Mouse (Mus musculus) adrenal gland (tissue): ENCODE results near the gene Pnn.
"Not testable (repeated sequence)": the region's sequence is repeated elsewhere in the genome, so short reads cannot be mapped to it uniquely, and the experiment has no call there.

Experiments used
- intact Hi-C: fragments of 180-260 bp; cut with DNase I; formaldehyde crosslinking; loops from one replicate; pipeline ENCODE4 v1.15.1; 2025
- long read RNA-seq, 2 experiments: library from polyadenylated mRNA; unstranded; transcript quantifications; one replicate each; pipeline ENCODE4 v2.0.0; 2020; ENCODE audit warnings: borderline replicate concordance in 1 of 2; ENCODE audit not compliant: insufficient replicate concordance in 1 of 2

The Pnn gene
- long read RNA-seq, experiment 1, transcript Pnn-201 (9 exons, 3,485 nt), result major isoform, 28 of 37 reads
- long read RNA-seq, experiment 1, partial matches to known transcripts, result 4 of 37 reads
- long read RNA-seq, experiment 1, other reads (novel, unspliced or antisense), result 4 of 37 reads
- long read RNA-seq, experiment 2, transcript Pnn-201 (9 exons, 3,485 nt), result major isoform, 48 of 65 reads
- long read RNA-seq, experiment 2, partial matches to known transcripts, result 10 of 65 reads
- long read RNA-seq, experiment 2, other reads (novel, unspliced or antisense), result 4 of 65 reads

GRCm38 (mm10) chr12:59066448-59067077 lies at the start of gene Pnn:
TSS of gene Pnn (plus strand) at chr12:59066884.
- intact Hi-C loops, result loop anchor here (5.0 kb wide), 2 partner anchors 66 to 151 kb away; partner anchors contain the start of gene Fbxo33

DNA sequence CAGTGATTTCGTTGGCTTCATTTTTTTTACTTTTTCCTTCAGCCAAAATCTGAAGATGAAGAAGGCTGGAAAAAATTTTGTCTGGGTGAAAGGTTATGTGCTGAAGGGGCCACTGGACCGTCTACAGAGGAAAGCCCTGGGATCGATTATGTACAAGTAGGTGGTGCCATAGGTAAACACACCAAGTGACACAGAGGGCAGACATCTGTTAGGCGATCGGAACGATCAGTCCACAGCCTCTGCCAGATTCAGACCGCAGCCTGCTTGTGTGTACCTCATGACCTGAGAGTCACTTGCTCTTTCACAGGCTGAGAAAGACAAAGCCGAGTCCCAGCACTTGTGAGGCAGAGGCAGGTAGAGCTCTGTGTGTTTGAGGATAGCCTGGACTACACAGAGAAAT lies 48.7 kb upstream of the Pnn start:
- intact Hi-C loops, result no loop called here

- intact Hi-C loops, result no loop called here
Measured at GRCm38 (mm10) chr12:59019891-59020290, 46.8 kb upstream of the Pnn start.

GRCm38 (mm10) chr12:59021306-59021705 lies 45.4 kb upstream of the Pnn start:
- intact Hi-C loops, result no loop called here

DNA sequence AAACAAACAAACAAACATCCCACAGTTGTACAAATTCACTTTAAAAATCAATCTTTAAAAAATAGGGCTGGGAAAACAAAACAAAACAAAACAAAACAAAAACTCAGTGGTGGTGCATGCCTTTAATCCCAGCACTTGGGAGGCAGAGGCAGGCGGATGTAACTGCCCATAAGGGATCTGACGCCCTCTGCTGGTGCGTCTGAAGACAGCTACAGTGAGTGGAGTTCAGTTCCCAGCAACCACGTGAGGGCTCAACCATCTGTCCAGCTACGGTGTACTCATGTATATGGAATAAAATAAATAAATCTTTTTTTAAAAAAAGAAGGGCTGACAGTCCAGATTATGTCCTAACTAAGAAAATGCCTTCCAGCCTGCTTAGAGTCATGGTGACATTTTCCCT lies 34.6 kb upstream of the Pnn start:
- intact Hi-C loops, result no loop called here

DNA sequence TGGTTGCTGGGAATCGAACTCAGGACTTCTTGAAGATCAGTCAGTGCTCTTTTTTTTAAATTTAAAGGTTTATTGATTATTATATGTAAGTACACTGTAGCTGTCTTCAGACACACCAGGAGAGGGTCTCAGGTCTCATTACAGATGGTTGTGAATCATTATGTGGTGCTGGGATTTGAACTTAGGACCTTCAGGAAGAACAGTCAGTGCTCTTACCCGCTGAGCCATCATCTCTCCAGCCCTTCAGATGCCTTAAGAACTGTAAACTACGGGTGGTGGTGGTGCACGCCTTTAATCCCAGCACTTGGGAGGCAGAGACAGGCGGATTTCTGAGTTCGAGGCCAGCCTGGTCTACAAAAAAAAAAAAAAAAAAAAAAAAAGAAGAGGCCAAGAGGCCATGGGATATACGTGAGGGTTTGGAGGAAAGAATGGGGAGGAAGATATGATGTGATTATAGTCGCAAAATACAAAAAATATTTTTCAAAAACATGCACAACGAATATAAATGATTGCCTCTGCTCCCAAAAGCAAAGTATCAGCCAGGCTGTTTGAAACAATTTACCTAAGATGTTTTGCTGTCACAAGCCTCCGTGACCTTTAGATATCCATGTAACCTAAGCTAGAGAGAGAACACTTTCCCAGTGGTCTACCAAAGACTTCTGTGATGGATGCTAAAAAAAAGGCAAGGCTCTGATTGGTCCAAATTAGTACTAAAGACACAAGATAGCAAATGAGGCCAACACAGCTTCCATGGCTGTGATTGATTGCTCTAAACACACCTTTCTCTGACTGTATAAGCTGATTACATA lies 27.3 kb upstream of the Pnn start:
- intact Hi-C loops, result no loop called here

DNA sequence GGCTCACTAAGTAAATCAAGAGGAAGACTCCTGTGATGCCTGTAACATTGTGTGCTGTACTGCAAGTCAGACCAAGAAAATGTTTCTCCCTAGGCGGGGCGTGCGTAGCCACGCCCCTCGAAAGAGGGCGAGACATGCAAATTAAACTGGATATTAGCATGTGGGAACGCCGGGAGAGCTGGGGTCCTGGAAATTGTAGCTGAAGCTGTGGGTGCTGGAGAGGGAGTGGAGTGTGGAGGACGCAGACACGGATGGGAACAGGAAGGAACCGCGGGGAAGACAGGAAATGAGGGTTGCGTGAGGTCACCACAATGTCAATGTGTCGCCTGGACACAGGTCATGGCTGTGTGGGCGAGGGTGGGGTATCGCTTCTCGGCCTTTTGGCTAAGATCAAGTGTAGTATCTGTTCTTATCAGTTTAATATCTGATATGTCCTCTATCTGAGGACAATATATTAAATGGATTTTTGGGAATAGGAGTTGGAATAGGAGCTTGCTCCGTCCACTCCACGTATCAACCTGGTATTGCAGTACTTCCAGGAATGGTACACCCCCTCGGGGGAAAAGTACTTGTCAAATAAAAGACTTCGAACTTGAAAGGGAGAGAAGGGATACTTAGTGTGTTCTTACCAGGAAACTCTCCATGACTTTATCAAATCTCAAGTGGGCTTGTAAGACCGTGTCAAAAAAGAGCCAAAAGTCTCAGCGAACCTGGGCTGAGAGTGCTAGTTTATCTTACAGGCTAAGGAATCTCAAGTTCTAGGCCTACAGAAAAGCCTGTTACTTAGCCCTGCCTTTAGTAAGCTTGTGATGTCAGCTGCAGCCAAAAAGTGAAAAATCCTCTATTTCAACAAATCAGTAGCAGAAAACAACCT lies 26.5 kb upstream of the Pnn start:
- intact Hi-C loops, result no loop called here

GRCm38 (mm10) chr12:59040851-59041250 lies 25.8 kb upstream of the Pnn start:
- intact Hi-C loops, result no loop called here

DNA sequence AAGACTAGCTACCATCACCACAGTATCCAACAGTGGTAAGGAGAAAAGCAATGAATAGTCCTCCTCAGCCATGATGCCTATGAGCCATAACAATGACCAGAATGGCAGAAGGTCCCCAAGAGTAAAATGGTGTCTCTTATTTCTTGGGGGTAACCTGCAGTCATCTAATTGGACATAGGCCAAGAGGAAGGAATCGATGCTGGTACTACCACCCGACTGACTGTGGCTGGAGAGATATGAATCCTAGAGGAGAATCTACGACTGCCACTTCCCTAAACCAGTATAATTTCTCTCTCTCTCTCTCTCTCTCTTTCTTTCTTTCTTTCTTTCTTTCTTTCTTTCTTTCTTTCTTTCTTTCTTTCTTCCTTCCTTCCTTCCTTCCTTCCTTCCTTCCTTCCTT lies 14.2 kb upstream of the Pnn start:
- intact Hi-C loops, result no loop called here

DNA sequence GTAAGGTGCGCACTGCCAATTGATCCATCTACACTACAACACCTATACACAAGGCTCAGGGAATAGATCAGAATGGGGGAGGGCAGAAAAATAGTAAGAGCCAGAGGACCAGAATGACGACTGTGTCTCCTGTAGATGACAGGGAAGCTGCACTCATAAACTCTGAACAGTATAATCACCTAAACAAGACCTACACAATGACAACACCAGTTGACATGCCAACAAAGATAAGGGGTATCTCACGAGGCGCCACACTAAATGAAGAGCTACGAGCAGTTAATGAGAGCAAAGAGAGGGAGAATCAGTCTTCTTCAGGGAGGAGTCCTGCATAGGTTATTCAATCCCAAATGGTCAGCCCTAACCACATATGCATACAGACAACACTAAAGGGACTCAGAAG lies 13.5 kb upstream of the Pnn start:
- intact Hi-C loops, result no loop called here

- intact Hi-C loops, result no loop called here
Measured at GRCm38 (mm10) chr12:59053976-59054375, 12.7 kb upstream of the Pnn start.

DNA sequence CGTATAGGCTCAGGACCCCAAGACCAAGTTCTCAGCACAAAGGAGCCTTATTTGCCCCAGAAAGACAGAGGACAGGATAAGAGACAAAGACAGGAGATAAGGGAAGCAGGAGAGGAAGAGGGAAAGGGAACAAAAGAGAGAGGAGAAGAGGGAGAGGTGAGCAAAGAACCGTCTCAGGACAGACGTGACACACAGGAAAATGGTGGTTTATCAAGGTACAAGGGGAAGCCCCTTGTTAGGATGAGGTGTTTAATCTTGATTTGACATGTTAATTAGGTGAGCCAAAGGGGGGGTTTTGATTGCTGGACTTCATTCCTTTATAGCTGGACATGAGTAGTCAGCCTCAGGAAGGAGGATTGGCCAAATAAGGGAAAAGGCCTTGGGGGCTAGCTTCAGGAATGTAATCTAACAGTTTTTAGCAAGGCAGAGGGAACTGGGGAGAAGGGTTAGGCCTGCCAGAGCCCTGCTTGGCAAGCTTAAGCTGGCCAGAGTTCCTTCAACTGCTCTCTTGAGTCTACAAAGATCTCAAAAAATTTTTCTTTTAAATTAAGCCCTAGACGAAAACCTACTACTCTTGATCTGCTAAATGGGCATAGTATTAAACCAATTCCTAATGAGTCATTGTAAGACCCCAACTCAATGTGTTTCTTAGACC lies 11.4 kb upstream of the Pnn start:
- intact Hi-C loops, result no loop called here

- intact Hi-C loops, result no loop called here
Measured at GRCm38 (mm10) chr12:59056222-59056621, 10.5 kb upstream of the Pnn start.

GRCm38 (mm10) chr12:59058242-59058641 lies 8.4 kb upstream of the Pnn start:
- intact Hi-C loops, result not testable (repeated sequence)

GRCm38 (mm10) chr12:59060322-59060721 lies 6.4 kb upstream of the Pnn start:
- intact Hi-C loops, result no loop called here

- intact Hi-C loops, result no loop called here
Measured at GRCm38 (mm10) chr12:59060993-59061595, 5.6 kb upstream of the Pnn start, which contains the start of gene Trappc6b. TSS of gene Trappc6b (minus strand) at chr12:59061472.

GRCm38 (mm10) chr12:59064837-59065236 lies 1.8 kb upstream of the Pnn start:
- intact Hi-C loops, result loop anchor here (5.0 kb wide), 2 partner anchors 67 to 152 kb away; partner anchors contain the start of gene Fbxo33

GRCm38 (mm10) chr12:59065776-59066175 lies 908 bp upstream of the Pnn start:
- intact Hi-C loops, result loop anchor here (5.0 kb wide), 2 partner anchors 67 to 152 kb away; partner anchors contain the start of gene Fbxo33

GRCm38 (mm10) chr12:59067095-59067494 lies 411 bp downstream of the Pnn start:
- intact Hi-C loops, result loop anchor here (5.0 kb wide), 2 partner anchors 65 to 150 kb away; partner anchors contain the start of gene Fbxo33

GRCm38 (mm10) chr12:59068791-59069190 lies 2.1 kb downstream of the Pnn start:
- intact Hi-C loops, result loop anchor here (5.0 kb wide), 2 partner anchors 64 to 149 kb away; partner anchors contain the start of gene Fbxo33
